Mouse (Mus musculus) stomach, embryonic 15.5 days (tissue): Measurements from ENCODE around the gene 2810408A11Rik. TPM values are rescaled to one million over a fixed set of nuclear protein-coding genes. Genes with fewer than 3 reads are reported as not detected.

Experiments used
- ATAC-seq: fragments of 200-750 bp; cut with Nextera tagmentation; 2 replicates; pipeline ENCODE4 v1.8.0; 2017; ENCODE audit warnings: low read depth, moderate number of reproducible peaks, moderate TSS enrichment; ENCODE audit not compliant: insufficient read depth, low FRiP score
- H3K27ac ChIP-seq: fragments of 300-500 bp; sonication (generic); 2 replicates; pipeline ENCODE4 v1.5.1; 2015; ENCODE audit warnings: mild to moderate bottlenecking, inconsistent platforms
- H3K27me3 ChIP-seq: fragments of 300-500 bp; sonication (generic); replicated peaks from 2 replicates; pipeline ENCODE4 v1.6.1; 2015; ENCODE audit warnings: inconsistent platforms
- H3K36me3 ChIP-seq: fragments of 300-500 bp; sonication (generic); 2 replicates; pipeline ENCODE4 v1.6.1; 2015; ENCODE audit warnings: inconsistent platforms
- H3K4me1 ChIP-seq: fragments of 300-500 bp; sonication (generic); 2 replicates; pipeline ENCODE4 v1.6.1; 2015; ENCODE audit warnings: inconsistent platforms
- H3K4me2 ChIP-seq: fragments of 300-500 bp; sonication (generic); 2 replicates; pipeline ENCODE4 v1.6.1; 2015; ENCODE audit warnings: mild to moderate bottlenecking, inconsistent platforms
- H3K4me3 ChIP-seq: fragments of 300-500 bp; sonication (generic); replicated peaks from 2 replicates; pipeline ENCODE4 v1.5.1; 2015; ENCODE audit warnings: inconsistent platforms
- H3K9ac ChIP-seq: fragments of 300-500 bp; sonication (generic); 2 replicates; pipeline ENCODE4 v1.6.1; 2015; ENCODE audit warnings: inconsistent platforms
- H3K9me3 ChIP-seq: fragments of 300-500 bp; sonication (generic); 2 replicates; pipeline ENCODE4 v1.6.1; 2016; ENCODE audit warnings: inconsistent platforms
- WGBS: fragments of 180-500 bp; shearing (Covaris S2); methylation state at CpG from one replicate; pipeline ENCODE4 v1.1.7; 2015; 5-methylcytosine and 5-hydroxymethylcytosine counted together
- polyA plus RNA-seq: library from polyadenylated mRNA; unstranded; fragments of >200 nt; fragmentation: Nextera tagmentation; extraction: Ambion mirVana; gene quantifications from 2 replicates; pipeline ENCODE4 v1.2.1, GENCODE M21; 2015

The 2810408A11Rik gene
- polyA plus RNA-seq, 1 experiment from 2014 or later: 7.5 TPM

GRCm38 (mm10) chr11:69883527-69884151 is 17.1 kb downstream of the 2810408A11Rik start:
- H3K4me3 ChIP-seq: no peak overlapping the region
- no peak for ATAC-seq
- H3K36me3 ChIP-seq: no peaks in the 10 kb centered on the region
- H3K27me3 ChIP-seq: no peaks in the 10 kb centered on the region
- peaks cover 22% of the 10 kb centered on the region for H3K4me1 ChIP-seq
- no peaks in the 10 kb centered on the region for H3K9me3 ChIP-seq
- 81% methylated on average over 8 of the region's 8 CpGs for WGBS
- H3K9ac ChIP-seq: no peak overlapping the region
- H3K4me2 ChIP-seq: no peak overlapping the region
- peak overlapping the region; percentile 46; the same call in 1 of the 2 replicates for H3K27ac ChIP-seq

DNA sequence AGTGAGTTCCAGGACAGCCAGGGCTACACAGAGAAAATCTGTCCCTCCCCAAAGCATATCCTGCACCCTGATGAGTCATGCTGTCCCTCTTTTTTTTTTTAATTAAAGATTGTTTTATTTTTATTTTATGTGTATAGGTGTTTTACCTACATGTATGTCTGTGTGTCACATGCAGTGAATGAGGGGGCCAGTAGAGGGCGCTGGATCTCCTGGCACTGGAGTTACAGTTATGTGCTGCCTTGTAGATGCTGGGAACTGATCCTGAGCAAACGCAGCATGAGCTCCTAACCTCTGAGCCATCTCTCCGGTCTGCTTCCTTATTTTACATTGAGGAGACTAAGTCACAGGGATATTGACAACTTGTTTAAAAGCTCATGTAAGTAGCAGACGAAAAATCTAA is 17.7 kb downstream of the 2810408A11Rik start:
- no peaks in the 10 kb centered on the region for H3K36me3 ChIP-seq
- H3K9me3 ChIP-seq: no peaks in the 10 kb centered on the region
- H3K27ac ChIP-seq: no peak overlapping the region
- no peak overlapping the region for H3K4me3 ChIP-seq
- 63% methylated on average over 4 of the region's 4 CpGs for WGBS
- peaks cover 26% of the 10 kb centered on the region for H3K4me1 ChIP-seq
- no peak for ATAC-seq
- H3K4me2 ChIP-seq: no peak overlapping the region
- no peaks in the 10 kb centered on the region for H3K27me3 ChIP-seq
- H3K9ac ChIP-seq: no peak overlapping the region

DNA sequence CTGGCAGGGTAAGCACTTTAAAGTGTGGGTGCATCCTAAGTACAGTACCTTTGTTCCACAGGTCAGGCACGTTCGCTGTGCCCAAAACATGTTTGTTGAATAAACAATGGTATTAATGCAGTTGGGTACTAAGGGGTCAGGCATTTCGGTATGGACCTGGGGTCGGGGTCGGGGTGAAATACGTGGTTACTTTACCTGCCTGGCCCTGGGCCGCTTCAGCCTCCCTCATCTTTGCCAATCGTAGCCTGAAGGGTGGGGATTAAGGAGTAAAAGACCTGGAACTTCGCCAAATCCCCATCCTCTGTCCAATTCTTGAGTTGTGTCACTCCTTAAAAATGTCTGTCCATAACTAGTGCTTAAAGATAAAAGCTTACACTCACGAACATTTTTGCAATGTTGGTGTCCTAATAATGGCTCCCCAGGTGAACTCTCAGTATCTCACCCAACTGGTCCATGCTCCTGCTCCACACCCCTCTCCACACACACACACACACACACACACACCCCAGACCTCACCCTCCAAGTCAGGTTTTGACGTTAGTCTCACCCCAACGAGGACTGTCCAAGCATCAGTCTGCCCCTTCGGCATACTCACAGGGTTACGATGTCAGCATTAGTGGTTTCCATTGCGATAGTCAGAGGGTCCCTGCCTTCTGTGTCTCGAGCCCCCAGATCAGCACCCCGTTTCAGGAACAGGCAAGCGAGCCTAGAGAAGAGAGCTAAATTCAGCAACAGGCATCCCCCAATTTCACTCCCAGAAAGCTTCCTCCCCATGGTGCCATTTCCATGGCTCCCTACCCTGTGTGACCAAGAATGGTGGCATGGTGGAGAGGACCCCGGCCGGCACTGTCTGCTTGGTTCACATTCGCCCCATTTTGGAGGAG is 18.8 kb downstream of the 2810408A11Rik start:
- H3K4me3 ChIP-seq: peak overlapping the region; percentile 52
- 61% methylated on average over 21 of the region's 21 CpGs for WGBS
- no peaks in the 10 kb centered on the region for H3K36me3 ChIP-seq
- peaks cover 32% of the 10 kb centered on the region for H3K4me1 ChIP-seq
- H3K4me2 ChIP-seq: peak overlapping the region; percentile 90
- H3K27ac ChIP-seq: peak overlapping the region; percentile 93
- H3K27me3 ChIP-seq: no peaks in the 10 kb centered on the region
- peak overlapping the region; percentile 53; the same call in 1 of the 2 replicates for H3K9ac ChIP-seq
- H3K9me3 ChIP-seq: no peaks in the 10 kb centered on the region
- ATAC-seq: no peak

DNA sequence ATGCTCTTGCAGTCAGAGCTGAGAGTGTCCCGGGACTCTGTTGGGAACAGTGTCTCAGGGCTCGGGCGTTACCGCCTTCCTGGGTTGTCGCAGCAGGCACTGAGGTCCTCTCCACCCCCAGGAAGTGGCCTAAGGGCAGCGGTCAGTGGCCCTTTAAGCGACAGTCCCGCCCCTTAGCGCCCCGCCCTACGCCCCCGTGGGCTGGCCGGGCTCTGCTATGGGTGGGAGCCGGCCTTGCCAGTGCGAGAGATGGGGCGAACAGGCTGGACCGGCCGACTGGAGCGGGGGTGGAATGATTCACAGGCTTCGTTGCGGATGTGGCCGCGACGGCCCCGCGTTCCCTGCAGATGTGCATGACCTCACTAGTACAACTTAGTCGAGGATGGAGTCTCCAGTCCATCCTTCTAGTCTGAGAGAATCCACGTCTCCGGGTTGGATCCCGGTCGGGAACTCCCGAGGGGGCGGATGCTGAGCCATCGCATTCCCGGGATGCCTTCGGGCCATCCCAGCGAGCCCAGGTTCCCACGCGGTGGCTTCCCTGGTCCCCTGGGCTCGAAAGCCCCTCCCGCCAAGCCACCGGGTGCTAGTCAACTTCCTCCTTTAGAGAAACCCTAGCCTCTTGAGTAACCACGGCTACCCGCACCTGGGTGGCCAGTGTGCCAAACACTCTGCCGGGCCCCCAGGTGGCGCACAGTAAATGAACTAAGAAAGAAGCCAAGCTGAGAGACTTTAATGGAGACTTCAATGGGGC is 19.8 kb downstream of the 2810408A11Rik start, which contains the start of gene Kctd11:
TSS of gene Kctd11 (minus strand) at position 554 of the 751 bp plus-strand sequence.
- H3K36me3 ChIP-seq: no peaks in the 10 kb centered on the region
- H3K27me3 ChIP-seq: no peaks in the 10 kb centered on the region
- WGBS: under 1% methylated on average over 46 of the region's 46 CpGs
- H3K27ac ChIP-seq: peak within 1 kb of the TSS; percentile 93
- peak within 1 kb of the TSS; percentile 52 for H3K4me3 ChIP-seq
- peak within 1 kb of the TSS; percentile 53 for H3K9ac ChIP-seq
- H3K9me3 ChIP-seq: no peaks in the 10 kb centered on the region
- ATAC-seq: peak; percentile 89
- H3K4me1 ChIP-seq: peaks cover 42% of the 10 kb centered on the region
- peak within 1 kb of the TSS; percentile 90 for H3K4me2 ChIP-seq

GRCm38 (mm10) chr11:69880506-69880852 is 20.3 kb downstream of the 2810408A11Rik start:
- H3K9me3 ChIP-seq: no peaks in the 10 kb centered on the region
- H3K27ac ChIP-seq: peak overlapping the region; percentile 93
- H3K27me3 ChIP-seq: no peaks in the 10 kb centered on the region
- peak overlapping the region; percentile 90 for H3K4me2 ChIP-seq
- no peaks in the 10 kb centered on the region for H3K36me3 ChIP-seq
- WGBS: under 1% methylated on average over 18 of the region's 18 CpGs
- peak overlapping the region; percentile 52 for H3K4me3 ChIP-seq
- H3K4me1 ChIP-seq: peaks cover 47% of the 10 kb centered on the region
- peak overlapping the region; percentile 53; the same call in 1 of the 2 replicates for H3K9ac ChIP-seq
- ATAC-seq: peak; percentile 31

DNA sequence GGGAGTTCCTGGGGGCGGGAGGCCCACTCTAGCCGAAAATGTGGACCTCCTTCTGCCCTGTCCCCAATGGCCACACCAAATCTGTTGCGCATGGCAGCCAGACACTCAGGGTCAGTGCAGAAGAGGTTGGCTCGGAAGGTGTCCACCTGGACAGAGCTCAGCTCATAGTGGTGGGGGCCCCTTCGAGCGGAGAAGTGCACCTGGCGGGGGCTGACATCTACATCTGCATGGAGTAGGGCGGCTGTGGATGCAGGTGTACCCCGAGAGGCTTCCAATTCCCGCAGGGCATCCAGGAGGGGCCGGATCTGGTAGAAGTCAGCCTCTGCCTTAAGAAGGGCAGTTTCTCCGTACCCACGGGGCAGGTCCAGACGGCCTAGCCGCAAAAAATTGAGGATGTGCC is 21.1 kb downstream of the 2810408A11Rik start:
- Histone ChIP-seq H3K27ac (peak overlapping the region; percentile 93; the same call in 1 of the 2 replicates), H3K27me3 (no peaks in the 10 kb centered on the region), H3K36me3 (no peaks in the 10 kb centered on the region), H3K9ac (peak overlapping the region; percentile 53), H3K9me3 (no peaks in the 10 kb centered on the region), H3K4me2 (peak overlapping the region; percentile 90), H3K4me3 (peak overlapping the region; percentile 52), H3K4me1 (peaks cover 47% of the 10 kb centered on the region)
- no peak for ATAC-seq
- 53% methylated on average over 15 of the region's 15 CpGs for WGBS

- H3K36me3 ChIP-seq: no peaks in the 10 kb centered on the region
- H3K4me2 ChIP-seq: peak overlapping the region; percentile 90
- ATAC-seq: no peak
- peaks cover 47% of the 10 kb centered on the region for H3K4me1 ChIP-seq
- no peak overlapping the region for H3K9ac ChIP-seq
- 81% methylated on average over 6 of the region's 6 CpGs for WGBS
- H3K4me3 ChIP-seq: peak overlapping the region; percentile 52; the same call in 1 of the 2 replicates
- H3K27me3 ChIP-seq: no peaks in the 10 kb centered on the region
- no peaks in the 10 kb centered on the region for H3K9me3 ChIP-seq
- H3K27ac ChIP-seq: 0 out of 2 replicates have a peak overlapping the region, but pooled peaks have one; percentile 9
Measured at GRCm38 (mm10) chr11:69878952-69879351, 21.8 kb downstream of the 2810408A11Rik start.

DNA sequence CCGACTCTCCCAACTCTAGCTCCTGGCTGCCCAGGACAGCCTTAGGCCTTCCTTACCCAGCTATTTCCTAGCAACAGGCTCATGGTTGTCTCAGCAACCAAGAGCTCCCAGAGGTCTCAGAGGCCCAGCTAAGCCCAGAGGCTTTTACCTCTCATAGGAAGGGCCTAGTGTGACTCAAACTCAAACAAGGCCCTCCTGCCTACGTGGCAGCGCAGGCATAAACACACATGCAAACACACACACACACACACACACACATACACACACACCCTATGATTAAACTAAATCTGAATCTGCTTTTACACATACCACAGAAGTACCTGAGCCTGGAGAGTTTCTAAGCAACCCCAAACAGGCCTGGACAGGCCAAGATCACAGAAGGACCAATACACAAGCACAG is 22.4 kb downstream of the 2810408A11Rik start:
- 71% methylated on average over 3 of the region's 3 CpGs for WGBS
- H3K4me3 ChIP-seq: 0 out of 2 replicates have a peak overlapping the region, but pooled peaks have one; percentile 3

DNA sequence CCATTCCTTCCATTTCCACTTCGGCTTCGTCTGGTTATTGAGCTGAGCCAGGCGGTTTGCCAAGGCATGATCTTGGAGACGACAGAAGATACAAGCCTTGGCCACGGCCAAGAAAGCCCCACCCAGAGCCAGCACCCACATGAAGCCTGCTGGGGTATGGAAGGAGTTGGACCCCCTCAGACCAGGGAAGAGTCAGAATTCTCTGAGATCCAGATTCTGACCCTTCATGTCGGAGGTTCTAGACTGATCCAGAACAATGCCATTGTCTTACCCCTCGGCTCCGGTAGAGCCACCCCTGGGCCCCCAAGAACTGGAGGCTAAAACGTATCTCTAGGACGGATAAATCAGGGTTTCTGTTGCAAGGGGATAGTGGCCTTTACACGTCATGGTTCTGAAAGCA is 22.9 kb downstream of the 2810408A11Rik start, which contains the start of gene Tmem95:
TSS of gene Tmem95 (minus strand) at position 141 of the 400 bp plus-strand sequence.
- 82% methylated on average over 11 of the region's 11 CpGs for WGBS
- peak within 1 kb of the TSS; percentile 3; the same call in 1 of the 2 replicates for H3K4me3 ChIP-seq
- H3K27me3 ChIP-seq: no peaks in the 10 kb centered on the region
- no peak within 1 kb of the TSS for H3K9ac ChIP-seq
- peaks cover 47% of the 10 kb centered on the region for H3K4me1 ChIP-seq
- H3K27ac ChIP-seq: peak within 1 kb of the TSS; percentile 72
- ATAC-seq: no peak
- H3K36me3 ChIP-seq: no peaks in the 10 kb centered on the region
- peak within 1 kb of the TSS; percentile 90 for H3K4me2 ChIP-seq
- H3K9me3 ChIP-seq: no peaks in the 10 kb centered on the region

More for the DNA sequence above, 22.4 kb downstream of the 2810408A11Rik start:
- Histone ChIP-seq H3K36me3 (no peaks in the 10 kb centered on the region), H3K4me2 (peak overlapping the region; percentile 90), H3K9ac (no peak overlapping the region), H3K9me3 (no peaks in the 10 kb centered on the region), H3K27me3 (no peaks in the 10 kb centered on the region), H3K4me1 (peaks cover 47% of the 10 kb centered on the region), H3K27ac (no peak overlapping the region)
- ATAC-seq: no peak

DNA sequence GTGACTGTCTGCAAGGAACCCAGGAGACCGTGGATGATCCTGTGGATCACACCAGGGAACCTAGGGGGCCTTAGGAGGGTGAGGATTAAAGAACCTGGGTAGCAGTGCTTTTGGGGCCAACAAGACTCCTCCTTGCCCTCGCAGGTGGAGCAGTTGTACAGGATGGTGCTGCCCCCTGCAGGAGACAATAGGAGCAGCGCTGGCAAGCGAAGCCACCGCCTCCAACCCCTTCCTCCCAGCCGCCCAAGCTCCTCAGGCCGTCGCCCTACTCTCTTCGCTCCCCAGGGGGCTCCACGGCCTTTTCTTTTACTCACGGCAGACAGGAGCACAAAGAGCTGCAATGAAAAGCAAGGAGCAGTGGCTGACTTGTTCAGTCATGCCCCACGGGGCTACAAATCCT is 23.9 kb downstream of the 2810408A11Rik start:
- H3K4me3 ChIP-seq: no peak overlapping the region; the same call in 1 of the 2 replicates
- H3K27me3 ChIP-seq: no peaks in the 10 kb centered on the region
- ATAC-seq: 0 out of 2 replicates have a peak, but pooled peaks have one; percentile 21
- H3K27ac ChIP-seq: peak overlapping the region; percentile 72
- peaks cover 46% of the 10 kb centered on the region for H3K4me1 ChIP-seq
- 5% methylated on average over 12 of the region's 12 CpGs for WGBS
- H3K9ac ChIP-seq: no peak overlapping the region
- no peaks in the 10 kb centered on the region for H3K9me3 ChIP-seq
- peak overlapping the region; percentile 44 for H3K4me2 ChIP-seq
- H3K36me3 ChIP-seq: no peaks in the 10 kb centered on the region

GRCm38 (mm10) chr11:69876186-69876585 is 24.6 kb downstream of the 2810408A11Rik start:
- WGBS: 36% methylated on average over 7 of the region's 7 CpGs
- no peaks in the 10 kb centered on the region for H3K9me3 ChIP-seq
- no peak overlapping the region for H3K4me3 ChIP-seq
- H3K4me2 ChIP-seq: no peak overlapping the region
- H3K27me3 ChIP-seq: no peaks in the 10 kb centered on the region
- peaks cover 41% of the 10 kb centered on the region for H3K4me1 ChIP-seq
- no peak for ATAC-seq
- H3K9ac ChIP-seq: no peak overlapping the region
- no peaks in the 10 kb centered on the region for H3K36me3 ChIP-seq
- peak overlapping the region; percentile 72 for H3K27ac ChIP-seq
